In the genomic region with DNA sequence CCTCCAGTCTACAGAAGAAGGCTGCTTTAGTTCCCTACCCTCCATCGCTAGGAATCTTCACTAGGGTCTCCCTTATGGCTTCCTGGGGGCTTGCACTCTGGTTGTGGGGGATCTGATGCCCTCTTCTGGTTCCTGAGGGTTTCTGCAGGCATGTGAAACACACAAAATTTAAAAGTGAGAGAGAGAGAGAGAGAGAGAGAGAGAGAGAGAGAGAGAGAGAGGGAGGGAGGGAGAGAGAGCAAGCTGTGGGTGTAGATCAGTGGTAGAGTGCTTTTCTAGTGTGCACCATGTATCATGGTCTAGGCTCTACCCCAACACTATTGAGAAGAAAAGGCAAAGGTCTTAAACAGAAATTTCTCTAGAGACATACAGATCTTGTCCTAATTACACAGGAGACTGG, we compare ENCODE assay signal across 15 mouse cellular contexts. TPM values are rescaled to one million over a fixed set of nuclear protein-coding genes. Genes with fewer than 3 reads are reported as not detected.
"Had no signal": no experiment of that assay in that cellular context is flagged by ENCODE, and none has a peak within 500 bp of the region (broad histone marks: within the 10 kb centered on the region; RNA-seq: fewer than 3 reads in every experiment).

No protein-coding gene starts in this region.

- DNase-seq: kidney, adult 2 months; kidney, postnatal 36 days; left cerebral cortex, postnatal 4 days; lung, adult 18-20 months; thymus, adult 2 months; thymus, postnatal 4 days had no signal

- H3K9me3 ChIP-seq: limb, embryonic 13.5 days; liver, embryonic 12.5 days; midbrain, embryonic 13.5 days had no signal

- H3K27ac ChIP-seq: limb, embryonic 13.5 days; liver, embryonic 12.5 days; midbrain, embryonic 13.5 days had no signal

- H3K4me2 ChIP-seq: limb, embryonic 13.5 days; liver, embryonic 12.5 days; midbrain, embryonic 13.5 days had no signal

- H3K36me3 ChIP-seq: limb, embryonic 13.5 days; liver, embryonic 12.5 days; midbrain, embryonic 13.5 days had no signal

- H3K4me1 ChIP-seq: limb, embryonic 13.5 days; liver, embryonic 12.5 days; midbrain, embryonic 13.5 days had no signal

- ATAC-seq: intestine, embryonic 16.5 days; liver, embryonic 12.5 days; midbrain, embryonic 13.5 days had no signal

- H3K27me3 ChIP-seq: limb, embryonic 13.5 days; liver, embryonic 12.5 days; midbrain, embryonic 13.5 days had no signal

- H3K4me3 ChIP-seq: limb, embryonic 13.5 days; liver, embryonic 12.5 days; midbrain, embryonic 13.5 days had no signal

- H3K9ac ChIP-seq: limb, embryonic 13.5 days; liver, embryonic 12.5 days; midbrain, embryonic 13.5 days had no signal

RNA-seq across cellular contexts. Expression of gene Miox, which starts 7.5 kb away (rescaled TPM):
- polyA plus RNA-seq: limb, embryonic 13.5 days; lung, embryonic 16.5 days; midbrain, embryonic 13.5 days; midbrain, postnatal 0 days; neural tube, embryonic 14.5 days; stomach, embryonic 14.5 days had no signal

RNA-seq across cellular contexts. Expression of gene Adm2, which starts 19.2 kb away (rescaled TPM):
- polyA plus RNA-seq: midbrain, embryonic 13.5 days; midbrain, postnatal 0 days; neural tube, embryonic 14.5 days; stomach, embryonic 14.5 days; testis, adult 2 months had no signal
